Mouse (Mus musculus): ENCODE data around the gene Wdr26.

Gene Wdr26

DNA sequence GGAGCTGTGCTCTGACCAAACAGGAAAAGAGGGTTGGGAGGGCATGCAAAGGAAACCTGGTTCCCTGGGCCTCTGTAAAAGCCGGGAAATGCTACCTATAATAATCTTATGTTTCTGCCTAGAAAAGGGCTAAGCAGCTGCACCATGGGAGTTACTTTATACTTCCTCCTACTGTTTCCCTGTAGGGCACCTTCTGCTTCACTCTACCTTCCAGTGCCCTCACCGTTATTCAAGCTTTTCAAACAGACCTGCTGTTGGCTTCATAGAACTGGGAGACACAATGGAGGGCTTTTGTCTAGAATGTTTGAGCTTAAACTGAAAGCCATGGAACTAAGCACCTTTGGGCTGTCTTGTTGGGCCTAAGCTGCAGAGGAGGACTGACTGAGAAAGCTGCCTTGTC, 44.0 kb downstream of the Wdr26 start:
- DNase-seq (ENCODE audit: low spot score): no peak

DNA sequence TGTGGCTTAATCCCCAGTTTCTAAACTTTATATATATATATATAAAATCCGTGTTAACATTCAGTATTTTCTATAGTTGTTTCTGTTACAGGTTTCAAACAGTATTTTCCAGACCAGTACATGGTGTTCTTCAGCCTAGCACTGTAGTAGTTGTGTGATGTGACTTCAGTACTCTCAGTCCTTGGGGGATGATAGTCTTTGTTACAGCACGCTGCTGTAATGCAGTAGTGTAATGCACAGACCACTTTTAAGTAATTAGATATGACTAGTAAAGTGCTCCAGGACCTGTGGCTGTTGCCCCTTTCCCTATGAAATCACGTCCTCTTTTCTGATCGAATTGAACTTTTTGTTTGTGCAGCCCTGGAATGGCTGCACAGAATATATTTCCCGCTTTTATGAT, 60.3 kb downstream of the Wdr26 start:
- DNase-seq (ENCODE audit: low spot score): no peak

DNA sequence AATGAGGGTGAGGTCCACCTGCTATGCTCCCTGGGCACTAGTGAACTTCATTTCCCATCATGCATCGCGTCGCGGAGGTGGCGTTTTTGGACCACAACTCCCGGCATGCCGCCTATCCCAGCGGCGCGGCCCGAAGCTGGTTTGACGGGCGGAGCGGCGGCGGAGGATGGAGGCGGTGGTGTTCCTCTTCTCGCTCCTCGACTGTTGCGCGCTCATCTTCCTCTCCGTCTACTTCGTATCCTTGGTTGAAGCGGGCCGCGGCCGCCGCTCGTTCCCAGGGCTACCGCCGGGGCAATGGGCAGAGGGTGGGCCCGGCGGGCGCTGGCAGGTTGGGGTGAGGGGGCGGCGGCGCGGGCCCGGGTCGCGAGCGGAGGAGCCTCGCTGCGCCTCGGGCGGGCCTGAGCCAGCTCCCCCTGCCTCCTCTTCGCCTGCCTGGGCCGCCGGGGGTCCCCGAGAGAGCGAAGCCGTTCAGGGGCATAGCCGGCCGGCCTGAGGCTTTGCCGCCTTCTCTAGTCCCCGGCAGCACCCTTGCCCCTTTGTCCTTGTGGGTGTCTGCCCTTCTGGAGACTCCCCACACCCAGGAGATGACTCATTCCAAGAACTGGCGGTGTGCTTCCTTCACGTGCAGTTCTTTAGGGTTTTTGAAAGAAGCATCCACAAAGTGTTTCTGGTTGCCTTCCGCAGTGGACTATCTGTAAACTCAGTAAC, 60.8 kb downstream of the Wdr26 start:
- DNase-seq (ENCODE audit: low spot score): peak; percentile 90

DNA sequence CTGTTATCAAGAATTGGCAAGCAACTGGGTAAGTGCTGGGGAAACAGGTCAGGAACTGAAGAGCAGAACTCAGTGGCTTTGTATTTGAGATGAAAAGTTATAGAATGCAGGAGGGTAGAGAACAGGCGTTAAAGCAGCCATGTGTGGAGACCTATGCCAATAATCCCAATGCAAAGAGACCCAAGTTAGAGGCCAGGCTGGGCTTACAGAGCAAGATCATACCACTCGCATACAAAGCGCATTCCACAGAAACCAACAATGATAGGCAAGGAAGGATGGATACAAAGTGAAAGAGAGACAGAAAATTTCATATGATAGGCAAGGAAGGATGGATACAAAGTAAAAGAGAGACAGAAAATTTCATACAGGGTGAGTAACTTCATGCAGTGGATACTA, 61.4 kb downstream of the Wdr26 start:
- no peak for DNase-seq (ENCODE audit: low spot score)

DNA sequence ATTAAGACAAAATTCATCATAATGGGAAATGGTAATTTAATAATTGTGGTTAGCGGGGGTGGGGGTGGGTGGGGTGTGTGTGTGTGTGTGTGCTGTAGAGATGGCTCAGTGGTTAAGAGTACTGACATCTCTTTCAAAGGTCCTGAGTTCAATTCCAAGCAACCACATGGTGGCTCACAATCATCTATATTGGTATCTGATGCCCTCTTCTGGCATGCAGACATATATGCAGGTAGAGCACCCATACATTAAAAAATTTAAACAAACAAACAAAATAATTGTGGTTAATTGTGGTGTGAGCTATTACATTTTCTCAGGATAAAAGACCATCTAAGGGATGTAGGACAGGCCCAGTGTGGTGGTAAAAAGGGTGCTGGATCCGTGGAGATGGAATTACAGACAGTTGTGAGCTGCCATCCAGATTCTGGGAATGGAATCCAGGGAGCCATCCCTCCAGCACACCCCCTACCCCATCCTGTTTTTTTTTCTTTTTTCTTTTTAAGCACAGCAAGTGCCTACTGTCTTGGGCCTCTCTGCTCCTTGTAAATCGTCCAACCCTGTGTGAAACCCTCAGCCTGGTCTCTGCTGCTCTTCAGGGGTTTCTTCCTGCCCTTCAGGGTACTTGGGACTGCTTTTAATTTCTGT, 62.3 kb downstream of the Wdr26 start:
- DNase-seq (ENCODE audit: low spot score): no peak

DNA sequence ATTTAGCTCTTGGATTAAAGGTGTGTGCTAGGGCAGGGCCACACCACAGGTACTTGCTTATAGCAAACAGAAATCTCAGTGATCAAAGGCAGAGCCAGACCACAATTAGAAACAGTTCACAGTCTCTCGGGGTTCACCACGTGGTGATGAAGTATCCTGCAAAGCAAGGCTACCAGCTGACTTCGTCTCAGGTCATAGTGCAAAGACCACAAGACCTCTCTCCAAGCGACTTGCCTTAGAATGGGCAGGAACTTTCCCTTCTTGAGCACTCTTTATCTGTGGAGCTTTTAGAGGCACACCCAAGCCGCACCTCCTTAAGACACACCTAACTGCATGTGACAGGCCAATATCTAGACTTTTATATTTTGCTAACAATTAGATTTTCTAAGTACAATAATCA, 63.3 kb downstream of the Wdr26 start:
- peak; percentile 70 for DNase-seq (ENCODE audit: low spot score)

DNA sequence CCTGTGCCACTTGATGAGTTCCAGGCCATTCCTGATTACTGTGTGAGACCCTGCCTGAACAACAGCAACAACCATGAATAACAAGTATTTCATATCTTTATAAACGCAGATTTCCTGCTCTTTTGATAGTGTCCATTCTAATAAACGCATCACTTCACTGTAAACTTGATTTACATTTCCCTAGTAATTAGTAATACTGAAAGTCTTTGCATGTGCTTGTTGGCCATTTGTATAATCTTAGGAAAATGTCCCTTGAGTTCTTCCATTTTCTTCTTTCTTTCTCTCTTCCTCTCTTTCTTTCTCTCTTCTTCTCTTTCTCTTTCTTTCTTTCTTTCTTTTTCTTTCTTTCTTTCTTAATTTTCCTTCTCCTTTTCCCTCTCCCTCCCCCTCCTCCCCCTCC, 65.6 kb downstream of the Wdr26 start:
- DNase-seq (ENCODE audit: low spot score): no peak

DNA sequence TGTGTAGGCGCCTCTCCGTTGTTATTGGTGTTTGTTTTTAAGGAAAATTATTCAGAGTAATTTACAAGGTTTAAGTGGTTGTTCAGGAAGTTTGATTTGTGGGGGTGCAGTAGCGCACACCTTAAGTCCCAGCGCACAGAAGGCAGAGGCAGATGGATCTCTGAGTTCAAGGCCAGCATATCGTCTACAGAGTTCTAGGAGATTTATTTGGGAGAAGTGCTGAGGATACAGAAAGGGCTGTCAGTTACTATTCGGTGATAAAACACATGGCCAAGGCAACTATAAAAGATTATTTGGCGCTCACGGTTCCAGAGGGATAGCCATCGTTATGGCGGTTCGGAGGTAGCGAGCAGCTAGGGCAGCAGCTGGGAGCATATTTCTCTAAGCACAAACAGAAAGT, 66.8 kb downstream of the Wdr26 start:
- peak; percentile 47 for DNase-seq (ENCODE audit: low spot score)

DNA sequence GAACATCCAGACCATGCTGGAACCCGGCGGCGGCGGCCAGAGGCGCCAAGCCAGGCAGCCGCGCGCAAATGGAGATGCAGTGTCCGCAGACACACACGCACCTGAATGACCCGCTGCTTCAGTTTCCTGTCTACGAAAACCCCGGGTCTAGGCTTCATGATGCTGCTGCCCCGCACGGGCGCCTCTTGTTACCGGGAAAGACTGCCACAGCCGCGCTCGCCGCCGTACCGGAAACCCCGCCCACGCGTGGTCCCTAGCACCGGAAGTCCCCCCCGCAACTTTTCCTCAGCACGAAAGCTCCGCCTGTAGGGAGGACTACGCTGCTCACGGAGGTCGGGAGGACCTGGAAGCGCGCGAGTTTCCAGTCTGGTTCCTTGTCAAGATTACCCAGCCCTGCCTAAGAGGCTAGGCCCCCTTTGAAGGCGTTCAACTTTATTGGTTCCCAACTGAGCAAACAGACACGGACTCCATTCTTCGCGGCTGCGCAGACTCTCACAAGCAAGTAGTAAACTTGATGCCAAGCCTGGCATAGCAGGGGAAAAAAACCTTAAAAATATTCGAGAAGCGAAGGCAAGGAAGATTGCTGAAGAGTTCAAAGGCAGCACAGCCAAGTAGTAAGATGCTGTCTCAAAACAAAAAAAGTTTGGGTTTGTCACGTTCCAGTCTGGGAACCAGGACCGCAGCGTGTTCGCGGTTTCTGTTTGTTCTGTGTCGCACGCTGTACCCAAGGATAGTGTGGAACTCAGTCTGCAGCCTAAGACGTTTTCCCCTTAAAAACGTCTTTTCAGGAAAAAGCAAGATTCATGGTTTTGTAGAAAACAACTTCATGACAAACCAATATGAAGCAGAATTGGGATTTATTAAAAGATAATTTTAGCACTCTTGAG, 67.6 kb downstream of the Wdr26 start, which contains the start of the genes Nvl and Cnih4:
Gene Nvl, minus strand, starts transcription at position 255 of the 887 bp plus-strand sequence.
Gene Cnih4, plus strand, starts transcription at position 744 of the 887 bp plus-strand sequence.
- DNase-seq (ENCODE audit: low spot score): peak; percentile 92

DNA sequence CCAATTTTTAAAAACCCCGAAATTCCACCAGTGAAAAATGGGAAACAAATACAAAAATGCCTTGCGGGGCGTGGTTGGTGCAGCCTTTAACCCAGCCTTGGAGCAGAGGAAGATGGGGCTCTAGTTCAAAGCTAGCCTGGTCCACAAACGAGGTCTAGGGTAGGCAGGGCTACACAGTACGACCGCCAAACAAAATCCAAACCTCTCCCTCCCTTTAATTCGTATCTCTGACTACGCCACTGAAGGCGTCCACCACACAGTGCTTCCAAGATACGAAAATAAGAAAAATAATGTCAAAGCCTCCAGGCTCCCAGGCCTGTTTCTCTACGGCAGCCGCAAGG, 68.2 kb downstream of the Wdr26 start:
- DNase-seq (ENCODE audit: low spot score): no peak

DNA sequence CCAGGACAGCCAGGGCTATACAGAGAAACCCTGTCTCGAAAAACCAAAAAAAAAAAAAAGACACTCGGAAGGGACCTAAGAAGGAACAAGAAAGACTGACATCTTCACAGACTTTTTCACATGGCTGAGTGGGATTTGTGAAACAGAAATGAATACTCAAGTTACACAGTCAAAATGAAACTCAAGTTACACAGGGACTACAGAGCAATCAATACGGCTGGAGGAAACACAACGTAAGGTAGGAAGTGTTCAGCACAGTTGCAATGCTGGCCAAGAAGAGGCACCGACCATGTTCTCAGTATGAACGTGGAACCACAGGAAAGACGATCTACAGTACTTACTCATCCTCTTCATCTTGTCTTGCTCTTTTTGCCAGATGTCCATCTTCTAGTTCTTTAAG, 73.1 kb downstream of the Wdr26 start:
- DNase-seq (ENCODE audit: low spot score): no peak

DNA sequence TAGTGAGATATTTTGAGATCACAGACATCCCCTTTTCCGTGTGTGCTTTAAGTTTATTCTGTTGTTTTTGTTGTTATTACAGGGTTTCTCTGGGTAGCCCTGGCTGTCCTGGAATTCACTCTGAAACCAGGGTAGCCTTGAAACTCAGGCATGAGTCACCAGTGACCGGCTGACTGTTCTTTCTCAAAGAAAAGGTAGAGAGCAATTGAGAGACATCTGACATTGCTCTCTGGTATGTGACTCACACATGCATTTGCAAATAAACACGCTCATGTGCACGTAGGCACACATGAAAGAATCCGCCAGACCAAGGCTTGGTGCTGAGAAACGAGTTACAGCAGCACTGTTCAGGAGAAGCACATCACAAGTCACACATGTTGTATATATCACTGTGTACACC, 79.9 kb downstream of the Wdr26 start:
- no peak for DNase-seq (ENCODE audit: low spot score)

DNA sequence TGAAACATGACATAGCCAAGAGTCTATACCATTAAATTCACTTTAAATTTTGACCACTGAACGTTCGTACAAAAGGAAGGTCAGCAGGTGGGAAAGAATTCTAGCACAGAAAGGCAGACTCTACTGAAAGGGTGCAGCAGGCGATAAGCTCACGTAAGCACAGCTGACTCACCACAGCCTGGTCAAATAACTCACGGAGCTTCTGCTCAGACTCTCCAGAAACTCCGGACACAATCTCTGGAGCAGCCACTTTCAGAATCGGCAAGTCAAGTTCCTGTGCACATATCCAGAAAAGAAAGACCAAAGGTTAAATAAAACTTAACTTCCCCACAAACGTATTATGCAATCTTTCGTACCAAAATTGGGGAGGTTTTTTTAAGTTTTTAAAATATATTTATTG, 85.0 kb downstream of the Wdr26 start:
- no peak for DNase-seq (ENCODE audit: low spot score)

DNA sequence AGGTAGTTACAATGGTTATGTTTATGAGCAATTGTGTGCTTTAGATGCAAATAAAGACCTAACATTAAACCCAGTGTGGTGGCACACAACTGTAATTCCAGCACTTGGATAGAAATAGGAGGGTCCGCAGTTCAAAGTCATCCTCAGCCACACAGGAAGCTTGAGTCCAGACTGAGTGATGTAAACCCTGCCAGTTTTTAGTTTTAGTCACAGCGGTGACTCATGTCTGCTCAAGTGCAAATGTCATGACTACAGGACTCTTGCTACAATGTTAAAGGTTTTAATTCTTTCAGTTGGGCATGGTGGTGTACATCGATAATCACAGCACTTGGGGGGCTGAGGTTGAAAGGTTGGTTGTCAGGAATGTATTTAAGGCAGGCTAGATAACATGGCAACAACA, 85.9 kb downstream of the Wdr26 start:
- DNase-seq (ENCODE audit: low spot score): no peak

DNA sequence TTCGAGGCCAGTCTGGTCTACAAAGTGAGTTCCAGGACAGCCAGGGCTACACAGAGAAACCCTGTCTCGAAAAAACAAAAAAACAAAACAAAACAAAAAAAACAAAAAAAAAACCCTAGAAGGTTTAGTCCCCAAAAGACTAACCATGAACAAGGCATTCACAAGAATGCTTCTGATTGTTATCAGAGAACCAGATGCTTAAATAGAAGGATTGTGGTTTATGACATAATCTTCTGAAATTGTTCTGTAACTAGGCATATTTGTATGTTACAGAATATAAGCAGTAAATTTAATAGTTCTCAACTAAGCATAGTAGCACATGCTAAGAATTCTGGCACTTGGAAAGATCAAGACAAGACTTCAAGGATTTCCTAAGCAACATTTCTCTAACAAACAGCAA, 87.7 kb downstream of the Wdr26 start:
- DNase-seq (ENCODE audit: low spot score): no peak
